Mouse (Mus musculus) urinary bladder, postnatal 4 days (tissue): ENCODE results near the gene Whamm.

ENCODE experiments used
- DNase-seq, 2 experiments: peaks; one replicate each; pipeline ENCODE4 v3.0.0; 2021 to 2022; ENCODE audit warnings: low spot score in 2 of 2

The Whamm gene

GRCm38 (mm10) chr7:81563506-81564015, 7.5 kb upstream of the Whamm start:
- DNase-seq: peak in 1 of 2 experiments; percentile 53

GRCm38 (mm10) chr7:81564766-81565165, 6.3 kb upstream of the Whamm start:
- peak in 1 of 2 experiments; percentile 42 for DNase-seq

GRCm38 (mm10) chr7:81565381-81566055, 5.5 kb upstream of the Whamm start:
- DNase-seq: peak in 1 of 2 experiments; percentile 35

- DNase-seq: peak in 1 of 2 experiments; percentile 44
Observed at GRCm38 (mm10) chr7:81566332-81566731, 4.7 kb upstream of the Whamm start.

GRCm38 (mm10) chr7:81566892-81567291, 4.2 kb upstream of the Whamm start, which contains the start of gene Fsd2:
Gene Fsd2 (minus strand): TSS chr7:81566944.
- DNase-seq: peak in 1 of 2 experiments; percentile 44

- peak in 1 of 2 experiments; percentile 44 for DNase-seq
Observed at GRCm38 (mm10) chr7:81567396-81567795, 3.7 kb upstream of the Whamm start.

GRCm38 (mm10) chr7:81569851-81570250, 1.2 kb upstream of the Whamm start:
- peak in 1 of 2 experiments; percentile 1 for DNase-seq

- DNase-seq: peak in 1 of 2 experiments; percentile 32
Observed at GRCm38 (mm10) chr7:81570271-81570670, 795 bp upstream of the Whamm start.

GRCm38 (mm10) chr7:81570752-81571107, 336 bp upstream of the Whamm start:
- no peak for DNase-seq

GRCm38 (mm10) chr7:81571941-81572441, 925 bp downstream of the Whamm start:
- DNase-seq: peak in 1 of 2 experiments; percentile 52

- DNase-seq: peak in 1 of 2 experiments; percentile 14
Observed at GRCm38 (mm10) chr7:81572610-81573268, 1.7 kb downstream of the Whamm start.

GRCm38 (mm10) chr7:81573397-81573796, 2.3 kb downstream of the Whamm start:
- peak in 1 of 2 experiments; percentile 20 for DNase-seq

GRCm38 (mm10) chr7:81573821-81574220, 2.8 kb downstream of the Whamm start:
- DNase-seq: peak in 1 of 2 experiments; percentile 14

GRCm38 (mm10) chr7:81575606-81576005, 4.5 kb downstream of the Whamm start:
- no peak for DNase-seq

GRCm38 (mm10) chr7:81577872-81578271, 6.8 kb downstream of the Whamm start:
- peak in 1 of 2 experiments; percentile 14 for DNase-seq

GRCm38 (mm10) chr7:81578413-81578812, 7.3 kb downstream of the Whamm start:
- no peak for DNase-seq

GRCm38 (mm10) chr7:81579312-81579711, 8.2 kb downstream of the Whamm start:
- no peak for DNase-seq

- DNase-seq: no peak
Observed at GRCm38 (mm10) chr7:81583512-81583911, 12.4 kb downstream of the Whamm start.

- peak in 1 of 2 experiments; percentile 7 for DNase-seq
Observed at GRCm38 (mm10) chr7:81585326-81585725, 14.3 kb downstream of the Whamm start.

- DNase-seq: no peak
Observed at GRCm38 (mm10) chr7:81587238-81587637, 16.2 kb downstream of the Whamm start.

GRCm38 (mm10) chr7:81592686-81593085, 21.6 kb downstream of the Whamm start:
- DNase-seq: peak in 1 of 2 experiments; percentile 56

GRCm38 (mm10) chr7:81593387-81593786, 22.3 kb downstream of the Whamm start:
- DNase-seq: peak in 1 of 2 experiments; percentile 52
